Mouse (Mus musculus) layer of hippocampus, postnatal 36 days (tissue): ENCODE results near the gene Gabpb2. TPM values are rescaled to one million over a fixed set of nuclear protein-coding genes. Genes with fewer than 3 reads are reported as not detected.
"Not testable (repeated sequence)": the region's sequence is repeated elsewhere in the genome, so short reads cannot be mapped to it uniquely, and the experiment has no call there.

Experiments
- DNase-seq, 2 experiments: peaks; one replicate each; pipeline ENCODE4 v3.0.0; 2022
- total RNA-seq, 2 experiments: library from RNA; stranded (reverse); gene quantifications; 2 replicates each; pipeline ENCODE4 v1.2.3; 2021

Gene Gabpb2
- total RNA-seq, 2 experiments from 2014 or later: 13.9 to 18.1 TPM

GRCm38 (mm10) chr3:95231298-95232221 lies 13.8 kb upstream of the Gabpb2 start, which contains the start of gene Mllt11:
Gene Mllt11, minus strand, starts transcription at chr3:95232171.
- DNase-seq: no peak

GRCm38 (mm10) chr3:95230495-95231297 lies 13.0 kb upstream of the Gabpb2 start:
- no peak for DNase-seq

- DNase-seq: peak; percentile 55 to 64
Measured at GRCm38 (mm10) chr3:95229781-95230494, 12.2 kb upstream of the Gabpb2 start.

- DNase-seq: peak; percentile 65 to 67
Measured at GRCm38 (mm10) chr3:95228894-95229780, 11.4 kb upstream of the Gabpb2 start.

GRCm38 (mm10) chr3:95228148-95228893 lies 10.6 kb upstream of the Gabpb2 start, which contains the start of gene Cdc42se1:
Gene Cdc42se1, plus strand, starts transcription at chr3:95228732.
- DNase-seq: peak; percentile 89 to 90

GRCm38 (mm10) chr3:95227214-95227613 lies 9.5 kb upstream of the Gabpb2 start:
- DNase-seq: no peak

- DNase-seq: no peak
Measured at GRCm38 (mm10) chr3:95224295-95224694, 6.6 kb upstream of the Gabpb2 start.

- no peak for DNase-seq
Measured at GRCm38 (mm10) chr3:95223041-95223440, 5.3 kb upstream of the Gabpb2 start.

- no peak for DNase-seq
Measured at GRCm38 (mm10) chr3:95218466-95219137, 886 bp upstream of the Gabpb2 start.

- no peak for DNase-seq
Measured at GRCm38 (mm10) chr3:95216655-95217254, 961 bp downstream of the Gabpb2 start.

GRCm38 (mm10) chr3:95213609-95213975 lies 4.1 kb downstream of the Gabpb2 start:
- no peak for DNase-seq

- DNase-seq: not testable (repeated sequence)
Measured at GRCm38 (mm10) chr3:95212889-95213608, 4.7 kb downstream of the Gabpb2 start.

- DNase-seq: no peak
Measured at GRCm38 (mm10) chr3:95210585-95210984, 7.1 kb downstream of the Gabpb2 start.

- DNase-seq: no peak
Measured at GRCm38 (mm10) chr3:95208286-95208685, 9.4 kb downstream of the Gabpb2 start.

- DNase-seq: no peak
Measured at GRCm38 (mm10) chr3:95203880-95204279, 13.8 kb downstream of the Gabpb2 start.

- DNase-seq: no peak
Measured at GRCm38 (mm10) chr3:95200562-95200961, 17.2 kb downstream of the Gabpb2 start.

GRCm38 (mm10) chr3:95200132-95200531 lies 17.6 kb downstream of the Gabpb2 start:
- no peak for DNase-seq

- DNase-seq: no peak
Measured at GRCm38 (mm10) chr3:95199101-95199500, 18.6 kb downstream of the Gabpb2 start.

- DNase-seq: no peak
Measured at GRCm38 (mm10) chr3:95195772-95196171, 21.9 kb downstream of the Gabpb2 start.
